Mouse (Mus musculus): ENCODE results near the gene Zbtb4. TPM values are rescaled to one million over a fixed set of nuclear protein-coding genes. Genes with fewer than 3 reads are reported as not detected.

Zbtb4 gene
- polyA plus RNA-seq, 1 experiment from 2014 or later, result 2.7 TPM

DNA sequence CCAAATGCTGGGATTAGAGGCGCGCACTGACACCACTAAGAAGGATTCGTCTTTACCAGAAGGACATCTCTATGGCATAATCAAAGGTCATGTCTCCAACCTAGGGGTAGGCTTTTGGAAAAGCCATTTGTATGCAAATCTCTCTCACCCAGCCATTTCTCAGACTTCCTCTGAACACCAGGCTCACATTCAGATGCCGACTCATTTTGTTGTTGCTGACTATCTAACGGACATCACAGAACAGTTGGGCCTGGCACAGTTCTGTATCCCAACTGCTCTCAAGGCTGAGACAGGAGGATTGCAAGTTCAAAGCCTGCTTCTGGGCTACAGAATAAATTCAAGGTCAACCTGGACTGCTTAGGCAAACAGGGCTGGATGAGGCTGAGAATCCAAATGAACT lies 21.6 kb downstream of the Zbtb4 start:
- Histone ChIP-seq H3K9me3 (ENCODE audit: control insufficient read depth, low read length) (no peaks in the 10 kb centered on the region), H3K4me3 (ENCODE audit: low read depth, low read length) (no peak overlapping the region), H3K27ac (replicated peaks) (no peak overlapping the region), H3K4me1 (replicated peaks; ENCODE audit: control insufficient read depth, insufficient read depth) (no peaks in the 10 kb centered on the region), H3K4me2 (replicated peaks; ENCODE audit: low read depth) (no peak overlapping the region), H3K9ac (ENCODE audit: low read length) (no peak overlapping the region), H3K27me3 (ENCODE audit: control insufficient read depth, insufficient read depth, low read length) (no peaks in the 10 kb centered on the region), H3K36me3 (ENCODE audit: control insufficient read depth, insufficient read depth, low read length) (no peaks in the 10 kb centered on the region)
- no peak for ATAC-seq (ENCODE audit: low FRiP score, low TSS enrichment)
- no peak for DNase-seq (ENCODE audit: low spot score)
- TF ChIP-seq CTCF (IDR thresholded peaks at IDR 0.05; ENCODE audit: low read depth), result no peak
- no peak for TF ChIP-seq EP300 (optimal IDR thresholded peaks at IDR 0.05)
- 93% methylated on average over 5 of the region's 5 CpGs for WGBS

DNA sequence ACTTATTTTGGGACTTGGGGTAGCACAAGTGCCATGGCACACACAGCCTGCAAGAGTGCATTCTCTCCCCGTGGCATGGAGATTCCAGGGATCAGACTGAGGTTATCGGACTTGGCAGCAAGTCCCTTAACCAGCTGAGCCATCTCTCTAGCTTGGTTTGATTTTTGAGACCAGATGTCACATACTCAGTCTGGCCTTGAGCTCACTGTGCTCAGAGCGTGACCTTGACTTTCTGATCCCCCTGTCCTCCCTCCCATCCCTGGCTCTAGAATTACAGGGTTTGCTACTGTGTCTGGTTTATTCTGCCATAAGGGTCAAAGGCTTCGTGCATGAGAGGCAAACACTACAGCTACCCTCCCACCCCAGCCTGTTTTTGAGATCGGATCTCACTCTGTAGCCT lies 23.7 kb downstream of the Zbtb4 start:
- DNase-seq (ENCODE audit: low spot score) (no peak), ATAC-seq (ENCODE audit: low FRiP score, low TSS enrichment) (no peak)
- Histone ChIP-seq H3K27me3 (ENCODE audit: control insufficient read depth, insufficient read depth, low read length) (no peaks in the 10 kb centered on the region), H3K4me3 (ENCODE audit: low read depth, low read length) (no peak overlapping the region), H3K4me1 (replicated peaks; ENCODE audit: control insufficient read depth, insufficient read depth) (no peaks in the 10 kb centered on the region), H3K27ac (replicated peaks) (no peak overlapping the region), H3K36me3 (ENCODE audit: control insufficient read depth, insufficient read depth, low read length) (no peaks in the 10 kb centered on the region), H3K4me2 (replicated peaks; ENCODE audit: low read depth) (no peak overlapping the region), H3K9ac (ENCODE audit: low read length) (no peak overlapping the region), H3K9me3 (ENCODE audit: control insufficient read depth, low read length) (no peaks in the 10 kb centered on the region)
- no peak for TF ChIP-seq CTCF (IDR thresholded peaks at IDR 0.05; ENCODE audit: low read depth)
- TF ChIP-seq EP300 (optimal IDR thresholded peaks at IDR 0.05), result no peak
- WGBS, result 55% methylated on average over 5 of the region's 5 CpGs

DNA sequence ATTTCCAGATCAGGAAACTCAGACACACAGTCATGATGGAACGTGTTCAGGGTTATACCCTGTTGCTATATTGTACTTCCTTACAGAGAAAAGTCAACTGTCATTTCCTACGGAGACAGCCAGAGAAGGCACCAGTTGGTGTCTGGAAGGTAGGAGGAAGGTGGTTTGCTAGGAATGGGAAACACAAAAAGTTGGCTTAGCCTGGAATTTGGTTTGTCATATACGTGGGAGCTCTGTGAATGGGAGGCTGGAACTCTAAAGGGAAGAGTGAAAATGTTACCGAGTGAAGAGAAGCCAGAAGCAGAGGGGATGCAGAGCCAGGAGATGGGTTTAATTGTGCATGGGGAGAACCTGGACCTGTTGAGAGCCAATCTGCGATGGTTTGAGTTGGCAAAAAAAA lies 25.7 kb downstream of the Zbtb4 start:
- no peak overlapping the region for H3K4me2 ChIP-seq (replicated peaks; ENCODE audit: low read depth)
- no peaks in the 10 kb centered on the region for H3K27me3 ChIP-seq (ENCODE audit: control insufficient read depth, insufficient read depth, low read length)
- no peaks in the 10 kb centered on the region for H3K9me3 ChIP-seq (ENCODE audit: control insufficient read depth, low read length)
- no peak overlapping the region for H3K27ac ChIP-seq (replicated peaks)
- no peaks in the 10 kb centered on the region for H3K4me1 ChIP-seq (replicated peaks; ENCODE audit: control insufficient read depth, insufficient read depth)
- WGBS, result 66% methylated on average over 5 of the region's 5 CpGs
- H3K36me3 ChIP-seq (ENCODE audit: control insufficient read depth, insufficient read depth, low read length), result no peaks in the 10 kb centered on the region
- no peak overlapping the region for H3K9ac ChIP-seq (ENCODE audit: low read length)
- TF ChIP-seq EP300 (optimal IDR thresholded peaks at IDR 0.05), result no peak
- TF ChIP-seq CTCF (IDR thresholded peaks at IDR 0.05; ENCODE audit: low read depth), result no peak
- no peak for DNase-seq (ENCODE audit: low spot score)
- ATAC-seq (ENCODE audit: low FRiP score, low TSS enrichment), result no peak
- no peak overlapping the region for H3K4me3 ChIP-seq (ENCODE audit: low read depth, low read length)

DNA sequence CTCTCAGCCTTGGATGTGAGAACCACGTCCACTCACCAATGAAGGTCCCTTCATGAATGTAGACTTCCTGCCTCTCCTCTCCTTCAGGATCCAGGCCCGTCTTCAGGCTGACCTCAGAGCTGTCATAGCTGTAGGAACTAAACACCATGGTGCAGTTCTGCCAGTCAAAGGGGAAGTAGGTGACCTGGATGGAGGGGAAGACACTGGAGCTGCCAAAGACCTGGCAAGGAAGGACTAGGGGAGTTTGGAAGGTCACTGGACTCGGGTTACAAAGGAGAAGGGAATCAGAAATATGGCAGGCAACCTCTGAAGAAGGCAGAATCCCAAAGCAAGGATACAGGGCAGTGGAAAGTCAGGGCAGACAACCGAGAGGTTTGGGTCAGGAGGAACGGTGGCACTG lies 27.7 kb downstream of the Zbtb4 start:
- 63% methylated on average over 5 of the region's 5 CpGs for WGBS
- no peaks in the 10 kb centered on the region for H3K27me3 ChIP-seq (ENCODE audit: control insufficient read depth, insufficient read depth, low read length)
- no peak overlapping the region for H3K4me3 ChIP-seq (ENCODE audit: low read depth, low read length)
- no peak overlapping the region for H3K27ac ChIP-seq (replicated peaks)
- ATAC-seq (ENCODE audit: low FRiP score, low TSS enrichment) (no peak), DNase-seq (ENCODE audit: low spot score) (no peak)
- no peak overlapping the region for H3K4me2 ChIP-seq (replicated peaks; ENCODE audit: low read depth)
- TF ChIP-seq EP300 (optimal IDR thresholded peaks at IDR 0.05), result no peak
- TF ChIP-seq CTCF (IDR thresholded peaks at IDR 0.05; ENCODE audit: low read depth), result no peak
- no peak overlapping the region for H3K9ac ChIP-seq (ENCODE audit: low read length)
- H3K9me3 ChIP-seq (ENCODE audit: control insufficient read depth, low read length), result no peaks in the 10 kb centered on the region
- H3K4me1 ChIP-seq (replicated peaks; ENCODE audit: control insufficient read depth, insufficient read depth), result no peaks in the 10 kb centered on the region
- no peaks in the 10 kb centered on the region for H3K36me3 ChIP-seq (ENCODE audit: control insufficient read depth, insufficient read depth, low read length)

DNA sequence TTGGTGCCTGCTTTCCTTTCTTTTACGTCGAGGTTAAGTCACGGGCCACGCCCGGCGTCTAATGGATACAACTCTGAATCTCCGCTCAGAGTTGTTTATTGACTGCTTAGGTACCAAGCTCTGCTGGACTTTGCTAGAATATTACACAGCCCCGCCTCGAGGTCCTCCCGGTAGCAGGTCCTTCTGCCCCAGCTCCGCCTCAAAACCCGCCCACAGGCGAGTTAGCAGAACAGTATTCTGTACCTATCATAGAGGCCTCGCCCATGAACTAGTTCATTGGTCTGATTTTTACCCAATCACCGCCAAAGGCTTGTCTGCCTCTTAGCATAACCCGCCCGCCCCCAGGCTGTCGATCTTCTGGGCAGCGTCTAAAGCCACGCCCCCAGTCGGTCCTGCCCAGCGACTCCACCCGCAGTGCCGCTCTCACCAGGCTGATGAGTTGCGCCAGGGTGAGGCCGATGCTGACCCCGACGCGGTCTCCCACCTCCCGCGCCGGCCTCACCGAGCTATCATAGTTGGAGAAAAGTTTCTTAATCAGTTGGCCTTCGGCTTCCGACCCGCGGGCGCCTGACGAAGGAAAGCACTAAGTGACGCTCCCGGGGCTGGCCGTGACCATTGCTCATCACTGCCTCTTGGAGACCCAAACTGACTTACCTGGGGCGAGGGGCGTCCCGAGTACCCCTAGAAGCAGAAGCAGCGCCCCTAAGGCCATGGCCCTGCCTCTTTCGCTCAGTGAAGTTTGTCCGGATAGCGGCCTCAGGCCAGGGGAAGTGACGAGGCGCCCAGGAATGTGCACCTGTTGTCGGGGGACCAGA lies 29.7 kb downstream of the Zbtb4 start, which contains the start of gene Chrnb1:
Gene Chrnb1 (minus strand): TSS at position 776 of the 815 bp plus-strand sequence.
- no peaks in the 10 kb centered on the region for H3K36me3 ChIP-seq (ENCODE audit: control insufficient read depth, insufficient read depth, low read length)
- no peaks in the 10 kb centered on the region for H3K9me3 ChIP-seq (ENCODE audit: control insufficient read depth, low read length)
- ATAC-seq (ENCODE audit: low FRiP score, low TSS enrichment), result peak; percentile 98
- peak; percentile 96 for DNase-seq (ENCODE audit: low spot score)
- no peaks in the 10 kb centered on the region for H3K27me3 ChIP-seq (ENCODE audit: control insufficient read depth, insufficient read depth, low read length)
- peak within 1 kb of the TSS; percentile 51 for H3K4me3 ChIP-seq (ENCODE audit: low read depth, low read length)
- peak within 1 kb of the TSS; percentile 95 for H3K4me2 ChIP-seq (replicated peaks; ENCODE audit: low read depth)
- H3K4me1 ChIP-seq (replicated peaks; ENCODE audit: control insufficient read depth, insufficient read depth), result no peaks in the 10 kb centered on the region
- H3K27ac ChIP-seq (replicated peaks), result 0 out of 2 replicates have a peak within 1 kb of the TSS, but pooled peaks have one; percentile 45
- 1% methylated on average over 52 of the region's 52 CpGs for WGBS
- TF ChIP-seq CTCF (IDR thresholded peaks at IDR 0.05; ENCODE audit: low read depth) (peak; percentile 21; the same call in 1 of the 2 replicates), EP300 (optimal IDR thresholded peaks at IDR 0.05) (no peak)
- peak within 1 kb of the TSS; percentile 61 for H3K9ac ChIP-seq (ENCODE audit: low read length)

DNA sequence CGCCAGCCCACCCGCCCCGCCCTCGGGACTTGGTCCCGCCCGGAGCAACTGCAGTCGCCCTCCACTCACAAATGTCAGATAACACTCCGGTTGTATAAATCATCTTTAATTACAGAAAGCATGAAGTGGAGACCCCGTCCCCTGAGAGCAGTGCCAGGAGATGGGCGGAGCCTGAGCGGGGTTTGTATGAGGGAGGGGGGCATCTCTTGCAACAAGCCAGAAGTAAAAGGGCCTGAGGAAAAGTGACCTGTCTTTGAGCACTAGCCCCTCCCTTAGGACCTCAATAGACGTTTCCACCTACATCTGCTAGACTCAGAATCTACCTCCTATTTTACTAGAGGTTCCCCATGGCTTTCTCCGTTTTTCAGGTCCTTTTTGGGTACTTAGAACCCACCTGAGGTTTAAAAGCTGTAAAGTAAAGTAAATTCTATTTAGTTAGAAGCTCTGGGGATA lies 30.3 kb downstream of the Zbtb4 start:
- 4% methylated on average over 13 of the region's 13 CpGs for WGBS
- TF ChIP-seq CTCF (IDR thresholded peaks at IDR 0.05; ENCODE audit: low read depth), result no peak
- TF ChIP-seq EP300 (optimal IDR thresholded peaks at IDR 0.05), result no peak
- Histone ChIP-seq H3K9ac (ENCODE audit: low read length) (peak overlapping the region; percentile 61; the same call in 1 of the 2 replicates), H3K4me2 (replicated peaks; ENCODE audit: low read depth) (peak overlapping the region; percentile 95), H3K27me3 (ENCODE audit: control insufficient read depth, insufficient read depth, low read length) (no peaks in the 10 kb centered on the region), H3K9me3 (ENCODE audit: control insufficient read depth, low read length) (no peaks in the 10 kb centered on the region), H3K4me3 (ENCODE audit: low read depth, low read length) (peak overlapping the region; percentile 51), H3K27ac (replicated peaks) (no peak overlapping the region), H3K36me3 (ENCODE audit: control insufficient read depth, insufficient read depth, low read length) (no peaks in the 10 kb centered on the region), H3K4me1 (replicated peaks; ENCODE audit: control insufficient read depth, insufficient read depth) (peaks cover under 1% of the 10 kb centered on the region; the same call in 1 of the 2 replicates)
- no peak for ATAC-seq (ENCODE audit: low FRiP score, low TSS enrichment)
- no peak for DNase-seq (ENCODE audit: low spot score)

Measured in stomach, postnatal 0 days (tissue).